Mouse (Mus musculus): ENCODE measurements around the gene Kif19a. TPM values are rescaled to one million over a fixed set of nuclear protein-coding genes. Genes with fewer than 3 reads are reported as not detected.

Gene Kif19a
- polyA plus RNA-seq, 1 experiment from 2014 or later: 2.2 TPM

GRCm38 (mm10) chr11:114787611-114788010 lies 22.4 kb downstream of the Kif19a start:
- H3K9ac ChIP-seq: no peak overlapping the region
- no peak overlapping the region for H3K4me3 ChIP-seq
- no peak for ATAC-seq (ENCODE audit: low FRiP score)
- no peak overlapping the region for H3K4me2 ChIP-seq (replicated peaks)
- no peaks in the 10 kb centered on the region for H3K9me3 ChIP-seq (replicated peaks)
- H3K36me3 ChIP-seq: no peaks in the 10 kb centered on the region
- H3K27ac ChIP-seq: no peak overlapping the region
- peaks cover 88% of the 10 kb centered on the region for H3K27me3 ChIP-seq
- WGBS: 87% methylated on average over 3 of the region's 3 CpGs
- peaks cover 39% of the 10 kb centered on the region for H3K4me1 ChIP-seq

GRCm38 (mm10) chr11:114789061-114789714 lies 24.0 kb downstream of the Kif19a start:
- 0 out of 2 replicates have a peak overlapping the region, but pooled peaks have one; percentile 32 for H3K9ac ChIP-seq
- peak overlapping the region; percentile 47 for H3K4me2 ChIP-seq (replicated peaks)
- peaks cover 79% of the 10 kb centered on the region for H3K27me3 ChIP-seq
- ATAC-seq (ENCODE audit: low FRiP score): peak; percentile 24; the same call in 1 of the 2 replicates
- 0 out of 2 replicates have a peak overlapping the region, but pooled peaks have one; percentile 7 for H3K4me3 ChIP-seq
- no peaks in the 10 kb centered on the region for H3K9me3 ChIP-seq (replicated peaks)
- no peaks in the 10 kb centered on the region for H3K36me3 ChIP-seq
- H3K4me1 ChIP-seq: peaks cover 55% of the 10 kb centered on the region
- 11% methylated on average over 30 of the region's 30 CpGs for WGBS
- no peak overlapping the region for H3K27ac ChIP-seq

GRCm38 (mm10) chr11:114789716-114790115 lies 24.5 kb downstream of the Kif19a start:
- 55% methylated on average over 9 of the region's 9 CpGs for WGBS
- Histone ChIP-seq H3K4me1 (peaks cover 59% of the 10 kb centered on the region), H3K9ac (no peak overlapping the region), H3K9me3 (replicated peaks) (no peaks in the 10 kb centered on the region), H3K4me2 (replicated peaks) (no peak overlapping the region), H3K27ac (no peak overlapping the region), H3K27me3 (peaks cover 74% of the 10 kb centered on the region), H3K4me3 (no peak overlapping the region), H3K36me3 (no peaks in the 10 kb centered on the region)
- ATAC-seq (ENCODE audit: low FRiP score): no peak

GRCm38 (mm10) chr11:114790171-114790570 lies 25.0 kb downstream of the Kif19a start:
- no peak overlapping the region for H3K4me3 ChIP-seq
- no peak for ATAC-seq (ENCODE audit: low FRiP score)
- H3K36me3 ChIP-seq: no peaks in the 10 kb centered on the region
- H3K4me1 ChIP-seq: peaks cover 64% of the 10 kb centered on the region
- H3K9me3 ChIP-seq (replicated peaks): no peaks in the 10 kb centered on the region
- H3K4me2 ChIP-seq (replicated peaks): no peak overlapping the region
- WGBS: 66% methylated on average over 12 of the region's 12 CpGs
- H3K27me3 ChIP-seq: peaks cover 69% of the 10 kb centered on the region
- H3K27ac ChIP-seq: no peak overlapping the region
- H3K9ac ChIP-seq: no peak overlapping the region

GRCm38 (mm10) chr11:114790841-114791240 lies 25.7 kb downstream of the Kif19a start:
- Histone ChIP-seq H3K4me3 (peak overlapping the region; percentile 51; the same call in 1 of the 2 replicates), H3K9me3 (replicated peaks) (no peaks in the 10 kb centered on the region), H3K27me3 (peaks cover 63% of the 10 kb centered on the region), H3K27ac (no peak overlapping the region), H3K36me3 (no peaks in the 10 kb centered on the region), H3K4me2 (replicated peaks) (peak overlapping the region; percentile 92; the same call in 1 of the 2 replicates), H3K4me1 (peaks cover 71% of the 10 kb centered on the region), H3K9ac (no peak overlapping the region)
- ATAC-seq (ENCODE audit: low FRiP score): no peak
- WGBS: 32% methylated on average over 4 of the region's 4 CpGs

DNA sequence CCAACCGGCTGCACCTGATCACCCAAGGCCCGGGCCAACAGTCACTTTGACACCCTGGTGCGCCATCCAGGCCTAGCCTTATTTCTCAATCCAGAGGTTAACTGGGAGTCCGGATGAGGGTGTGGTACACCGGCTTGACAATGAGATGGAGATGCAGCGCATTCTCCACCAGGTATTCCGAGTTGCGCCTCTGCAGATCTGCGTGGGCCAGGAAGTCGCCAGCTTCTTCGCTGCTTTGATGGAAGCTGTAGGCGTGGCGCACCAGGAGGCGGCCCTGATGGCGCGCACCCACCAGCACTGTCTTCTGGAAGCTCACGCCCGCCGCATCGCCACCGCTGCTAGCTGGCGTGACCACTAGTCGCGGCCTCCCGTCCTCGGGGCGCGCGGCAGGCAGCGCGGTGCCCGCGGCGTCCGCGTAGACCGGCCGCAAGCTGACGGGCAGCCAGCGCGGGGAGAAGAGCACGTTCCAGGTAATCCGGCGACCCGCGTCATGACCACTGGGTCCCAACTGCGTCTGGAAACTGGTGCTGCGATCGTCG lies 26.2 kb downstream of the Kif19a start:
- H3K9ac ChIP-seq: peak overlapping the region; percentile 62
- no peaks in the 10 kb centered on the region for H3K36me3 ChIP-seq
- no peak for ATAC-seq (ENCODE audit: low FRiP score)
- no peaks in the 10 kb centered on the region for H3K9me3 ChIP-seq (replicated peaks)
- 2% methylated on average over 50 of the region's 50 CpGs for WGBS
- peak overlapping the region; percentile 51 for H3K4me3 ChIP-seq
- peak overlapping the region; percentile 55 for H3K27ac ChIP-seq
- peak overlapping the region; percentile 92 for H3K4me2 ChIP-seq (replicated peaks)
- peaks cover 73% of the 10 kb centered on the region for H3K4me1 ChIP-seq
- peaks cover 58% of the 10 kb centered on the region for H3K27me3 ChIP-seq

DNA sequence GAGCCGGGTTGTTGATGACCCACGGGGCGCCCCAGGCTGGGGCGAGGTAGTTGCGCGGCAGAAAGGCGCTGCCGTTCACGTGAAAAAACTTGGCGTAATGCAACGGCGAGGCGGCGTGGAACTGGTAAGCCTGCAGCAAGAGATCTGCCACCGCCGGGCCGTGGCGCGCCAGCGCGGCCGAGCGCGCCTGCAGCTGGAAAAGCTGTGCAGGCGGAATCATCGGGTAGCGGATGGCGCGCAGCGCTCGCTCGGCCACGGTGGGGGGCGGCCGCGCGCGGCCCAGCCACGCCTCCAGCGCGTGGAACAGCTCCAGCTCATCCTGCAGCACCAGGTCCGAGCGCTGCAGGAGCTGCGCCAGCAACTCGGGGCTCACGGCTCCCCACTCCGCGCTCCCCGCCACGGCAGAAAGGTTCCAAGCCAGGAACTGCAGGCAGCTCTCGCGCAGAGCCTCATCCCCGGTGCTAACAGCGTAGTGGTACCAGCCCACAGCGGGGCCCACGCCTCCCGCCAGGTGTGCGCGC lies 26.8 kb downstream of the Kif19a start:
- H3K27ac ChIP-seq: peak overlapping the region; percentile 55
- peaks cover 75% of the 10 kb centered on the region for H3K4me1 ChIP-seq

GRCm38 (mm10) chr11:114792931-114793494 lies 27.8 kb downstream of the Kif19a start:
- no peak overlapping the region for H3K27ac ChIP-seq
- H3K9ac ChIP-seq: no peak overlapping the region
- peak overlapping the region; percentile 92 for H3K4me2 ChIP-seq (replicated peaks)
- WGBS: 52% methylated on average over 5 of the region's 5 CpGs
- peaks cover 42% of the 10 kb centered on the region for H3K27me3 ChIP-seq
- H3K9me3 ChIP-seq (replicated peaks): no peaks in the 10 kb centered on the region
- ATAC-seq (ENCODE audit: low FRiP score): no peak
- H3K4me1 ChIP-seq: peaks cover 79% of the 10 kb centered on the region
- no peaks in the 10 kb centered on the region for H3K36me3 ChIP-seq
- H3K4me3 ChIP-seq: peak overlapping the region; percentile 31; the same call in 1 of the 2 replicates

More for the DNA sequence above, 26.8 kb downstream of the Kif19a start:
- H3K9ac ChIP-seq: peak overlapping the region; percentile 62
- no peaks in the 10 kb centered on the region for H3K9me3 ChIP-seq (replicated peaks)
- H3K36me3 ChIP-seq: no peaks in the 10 kb centered on the region
- ATAC-seq (ENCODE audit: low FRiP score): no peak
- H3K4me3 ChIP-seq: peak overlapping the region; percentile 51
- H3K27me3 ChIP-seq: peaks cover 53% of the 10 kb centered on the region
- H3K4me2 ChIP-seq (replicated peaks): peak overlapping the region; percentile 92
- 2% methylated on average over 42 of the region's 59 CpGs for WGBS

- ATAC-seq (ENCODE audit: low FRiP score): no peak
- H3K36me3 ChIP-seq: no peaks in the 10 kb centered on the region
- peaks cover 74% of the 10 kb centered on the region for H3K4me1 ChIP-seq
- 61% methylated on average over 19 of the region's 19 CpGs for WGBS
- peak overlapping the region; percentile 92 for H3K4me2 ChIP-seq (replicated peaks)
- peak overlapping the region; percentile 31 for H3K4me3 ChIP-seq
- peak overlapping the region; percentile 42 for H3K9ac ChIP-seq
- H3K27ac ChIP-seq: peak overlapping the region; percentile 99
- H3K27me3 ChIP-seq: peaks cover 35% of the 10 kb centered on the region
- H3K9me3 ChIP-seq (replicated peaks): no peaks in the 10 kb centered on the region
Observed at GRCm38 (mm10) chr11:114793868-114794545, 28.8 kb downstream of the Kif19a start.

DNA sequence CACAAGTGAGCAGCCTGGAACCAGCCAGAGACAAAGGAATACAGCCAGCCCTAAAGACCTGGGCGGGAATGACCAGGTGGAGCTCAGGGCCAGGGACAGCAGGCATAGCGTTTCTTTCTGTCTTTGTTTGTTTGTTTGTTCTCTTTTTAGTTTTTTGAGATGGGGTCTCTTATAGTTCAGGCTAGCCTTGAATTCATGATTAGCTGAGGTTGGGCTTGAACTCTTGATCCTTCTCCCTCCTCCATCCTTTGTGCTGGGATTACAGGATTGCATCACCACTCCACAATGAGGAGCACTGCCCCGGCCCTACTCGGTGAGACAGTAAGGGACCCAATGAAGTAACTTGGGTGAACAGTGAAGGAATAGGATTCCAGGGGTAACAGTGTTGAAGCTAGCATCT lies 29.5 kb downstream of the Kif19a start:
- Histone ChIP-seq H3K4me3 (peak overlapping the region; percentile 31), H3K36me3 (no peaks in the 10 kb centered on the region), H3K9ac (peak overlapping the region; percentile 23), H3K27me3 (peaks cover 28% of the 10 kb centered on the region), H3K27ac (peak overlapping the region; percentile 99), H3K4me1 (peaks cover 68% of the 10 kb centered on the region), H3K4me2 (replicated peaks) (peak overlapping the region; percentile 92), H3K9me3 (replicated peaks) (no peaks in the 10 kb centered on the region)
- peak; percentile 8; the same call in 1 of the 2 replicates for ATAC-seq (ENCODE audit: low FRiP score)
- WGBS: 24% methylated on average over 4 of the region's 4 CpGs

DNA sequence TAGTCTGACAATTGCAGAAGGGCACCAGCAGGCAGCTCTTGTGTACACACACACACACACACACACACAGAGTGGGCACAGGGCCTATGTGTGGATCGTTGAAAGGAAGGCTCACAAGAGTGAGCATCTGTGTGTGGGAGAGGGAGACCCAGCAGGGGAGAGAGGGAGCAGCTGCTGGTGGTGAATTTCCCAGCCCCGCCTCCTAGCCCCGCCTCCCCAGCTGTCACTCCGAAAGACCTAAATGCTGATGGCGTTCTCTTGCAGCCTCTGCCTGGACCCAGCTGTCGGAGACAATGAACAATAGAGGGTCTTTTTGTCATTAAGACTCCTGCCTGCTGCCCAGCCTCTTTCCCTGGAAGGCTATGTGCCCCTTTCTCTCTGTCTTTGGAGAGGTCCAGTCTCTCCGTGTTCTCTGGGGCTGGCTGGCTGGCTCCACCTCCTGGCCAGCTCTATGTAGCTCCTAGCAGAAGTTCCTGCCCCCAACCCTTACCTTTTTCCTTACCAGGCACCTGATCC lies 30.1 kb downstream of the Kif19a start:
- Histone ChIP-seq H3K27ac (peak overlapping the region; percentile 99), H3K9ac (peak overlapping the region; percentile 48), H3K4me1 (peaks cover 67% of the 10 kb centered on the region), H3K9me3 (replicated peaks) (no peaks in the 10 kb centered on the region), H3K4me3 (peak overlapping the region; percentile 31), H3K4me2 (replicated peaks) (peak overlapping the region; percentile 92), H3K36me3 (no peaks in the 10 kb centered on the region), H3K27me3 (peaks cover 22% of the 10 kb centered on the region)
- peak; percentile 87 for ATAC-seq (ENCODE audit: low FRiP score)
- WGBS: 0% methylated on average over 7 of the region's 7 CpGs

Data from hindbrain, embryonic 12.5 days (tissue).